Mouse (Mus musculus) c-Kit-negative CD71-positive TER-119-positive erythroid progenitor cells, embryonic 14.5 days (primary cell): ENCODE measurements around the gene Scmh1.

Experiments
- DNase-seq: peaks from one replicate; pipeline ENCODE4 v3.0.0-alpha.2; 2013; ENCODE audit warnings: low read depth, low spot score

Scmh1 gene

GRCm38 (mm10) chr4:120544896-120545295 lies 139.8 kb downstream of the Scmh1 start:
- DNase-seq = no peak

- no peak for DNase-seq
Measured at GRCm38 (mm10) chr4:120556592-120556991, 151.5 kb downstream of the Scmh1 start.

- DNase-seq = no peak
Measured at GRCm38 (mm10) chr4:120565726-120566125, 160.6 kb downstream of the Scmh1 start.

GRCm38 (mm10) chr4:120568005-120568404 lies 162.9 kb downstream of the Scmh1 start:
- no peak for DNase-seq

GRCm38 (mm10) chr4:120569025-120569424 lies 163.9 kb downstream of the Scmh1 start:
- peak; percentile 29 for DNase-seq

- peak; percentile 91 for DNase-seq
Measured at GRCm38 (mm10) chr4:120569486-120570437, 164.7 kb downstream of the Scmh1 start, which contains the start of gene Ctps. Ctps (minus strand) TSS chr4:120570276.

- DNase-seq = no peak
Measured at GRCm38 (mm10) chr4:120570438-120571069, 165.5 kb downstream of the Scmh1 start.

- no peak for DNase-seq
Measured at GRCm38 (mm10) chr4:120571070-120571464, 166.0 kb downstream of the Scmh1 start.

- no peak for DNase-seq
Measured at GRCm38 (mm10) chr4:120571691-120572090, 166.6 kb downstream of the Scmh1 start.
